In the genomic region with DNA sequence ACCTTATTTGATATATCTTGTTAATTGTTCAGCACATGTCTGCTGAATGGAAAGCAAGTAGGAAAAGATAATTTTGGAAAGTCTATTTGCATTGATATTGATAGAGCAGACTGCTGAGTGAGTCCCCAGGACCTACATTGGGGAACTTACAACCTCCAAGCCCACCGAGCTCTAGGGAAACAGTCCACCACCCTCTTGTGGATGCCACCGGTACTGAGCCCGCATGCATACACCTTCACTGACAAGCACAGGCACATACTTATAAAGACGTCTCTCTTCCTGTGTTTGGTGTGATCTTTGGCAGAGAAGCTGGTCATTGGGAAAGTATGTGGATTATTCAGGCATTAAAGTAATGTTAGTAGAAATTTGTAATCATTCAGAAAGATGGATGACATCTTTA, we compare ENCODE assay signal across 13 mouse cellular contexts. TPM values are rescaled to one million over a fixed set of nuclear protein-coding genes. Genes with fewer than 3 reads are reported as not detected.
DNase-seq lines count a peak whose midpoint lies in the region; ATAC-seq and TF ChIP-seq lines count a peak whose summit lies in the region.
"Had no signal": no experiment of that assay in that cellular context is flagged by ENCODE, and none has a peak within 500 bp of the region (broad histone marks: within the 10 kb centered on the region; RNA-seq: fewer than 3 reads in every experiment).

No protein-coding gene starts in this region.

- 38% methylated on average over 4 of the region's 4 CpGs for WGBS in kidney, adult 2 months

- H3K4me3 ChIP-seq in kidney, adult 2 months (ENCODE audit: insufficient read depth, low read depth, low read length): no peak overlapping the region
- H3K4me3 ChIP-seq: embryonic facial prominence, embryonic 15.5 days; lung, embryonic 15.5 days; neural tube, embryonic 15.5 days; stomach, embryonic 15.5 days had no signal

- peak; percentile 62 to 69; a peak in 3 of 4 replicates for ATAC-seq in hematopoietic stem cell, adult 5-6 weeks (replicated peaks in 1 of 2; ENCODE audit: insufficient read depth in 1 of 2, low FRiP score in 2 of 2, low TSS enrichment in 1 of 2, low read depth in 1 of 2, poor library complexity in 2 of 2, severe bottlenecking in 2 of 2)
- ATAC-seq in cerebellum, adult (ENCODE audit: insufficient number of reproducible peaks, low FRiP score, low TSS enrichment): no peak

- TF ChIP-seq POLR2A in kidney, adult 2 months (IDR thresholded peaks at IDR 0.05; ENCODE audit: low read depth, low read length): no peak

- H3K27me3 ChIP-seq in kidney, adult 2 months (replicated peaks; ENCODE audit: control insufficient read depth, insufficient read depth, low read length): no peaks in the 10 kb centered on the region
- H3K27me3 ChIP-seq: embryonic facial prominence, embryonic 15.5 days; lung, embryonic 15.5 days; neural tube, embryonic 15.5 days; stomach, embryonic 15.5 days had no signal

- no peak overlapping the region for H3K27ac ChIP-seq in kidney, adult 2 months (ENCODE audit: insufficient read depth, low read depth, low read length)
- H3K27ac ChIP-seq: embryonic facial prominence, embryonic 15.5 days; lung, embryonic 15.5 days; neural tube, embryonic 15.5 days; stomach, embryonic 15.5 days had no signal

- TF ChIP-seq CTCF in kidney, adult 2 months (conservative IDR thresholded peaks at IDR 0.05; ENCODE audit: insufficient read depth, insufficient read length, low read depth, low read length): peak; percentile 41; the same call in 1 of the 2 replicates

- H3K4me1 ChIP-seq in kidney, adult 2 months (ENCODE audit: control insufficient read depth, insufficient read depth, low read length): no peaks in the 10 kb centered on the region
- H3K4me1 ChIP-seq: embryonic facial prominence, embryonic 15.5 days; lung, embryonic 15.5 days; neural tube, embryonic 15.5 days; stomach, embryonic 15.5 days had no signal

- DNase-seq in kidney, adult 2 months: no peak
- no peak for DNase-seq in kidney, postnatal 25 days
- DNase-seq in A20 (ENCODE audit: low read depth, low spot score) (peak; percentile 52), NIH3T3 (ENCODE audit: low read depth) (peak; percentile 30)
- DNase-seq in urinary bladder, adult 18-20 months (ENCODE audit: low spot score in 2 of 2): no peak
- DNase-seq in spleen, postnatal 36 days (ENCODE audit: low spot score in 2 of 2): no peak
- DNase-seq: adrenal gland, postnatal 10 days had no signal

- H3K36me3 ChIP-seq in kidney, adult 2 months (ENCODE audit: control insufficient read depth, insufficient read depth, low read length): no peaks in the 10 kb centered on the region
- H3K36me3 ChIP-seq: embryonic facial prominence, embryonic 15.5 days; lung, embryonic 15.5 days; neural tube, embryonic 15.5 days; stomach, embryonic 15.5 days had no signal

RNA-seq across cellular contexts. Expression of a gene that starts 14.4 kb away (rescaled TPM):
- polyA plus RNA-seq in kidney, adult 2 months (2012; rRNA removed): 0.68 and 0.84 TPM in 2 replicates
- total RNA-seq in hematopoietic stem cell, adult 5-6 weeks (2017): 3.1 and 5.1 TPM in 2 replicates

RNA-seq across cellular contexts. Expression of a gene that starts 53.8 kb away (rescaled TPM):
- polyA plus RNA-seq in kidney, adult 2 months (2012; rRNA removed): 20.6 and 23.3 TPM in 2 replicates
- 133 and 147 TPM in 2 replicates for total RNA-seq in hematopoietic stem cell, adult 5-6 weeks (2017)

Comparison
In these comparisons a context has a peak if more than half of its experiments do, and no peak if none do; other contexts are left out.
1. DNase-seq: peak in A20 (single experiment) and NIH3T3 (single experiment); none in kidney, adult 2 months (single experiment), kidney, postnatal 25 days (0 of 2), urinary bladder, adult 18-20 months (0 of 2) and spleen, postnatal 36 days (0 of 2).